Mouse (Mus musculus) erythroid progenitor cell, adult 5-6 weeks (primary cell): ENCODE results near the gene Tcf7l1. TPM values are rescaled to one million over a fixed set of nuclear protein-coding genes. Genes with fewer than 3 reads are reported as not detected.

Experiments used
- ATAC-seq: replicated peaks from 2 replicates; pipeline ENCODE4 v1.8.0; 2016; ENCODE audit warnings: moderate number of reproducible peaks, mild to moderate bottlenecking, moderate TSS enrichment, inconsistent platforms; ENCODE audit not compliant: poor library complexity, low FRiP score, severe bottlenecking
- total RNA-seq, 2 experiments: library from RNA; stranded (forward) in 1 of 2; stranded (reverse) in 1 of 2; fragments of 150-400 nt in 1 of 2; fragments of 186-747, 209-891 nt in 1 of 2; gene quantifications; 2 replicates each; pipeline versions ENCODE4 v1.2.3 to v1.2.4; 2015 to 2017; ENCODE audit warnings: low replicate concordance in 2 of 2

Gene Tcf7l1
- total RNA-seq, 2 experiments from 2014 or later = 5.9 TPM; not detected in 1

DNA sequence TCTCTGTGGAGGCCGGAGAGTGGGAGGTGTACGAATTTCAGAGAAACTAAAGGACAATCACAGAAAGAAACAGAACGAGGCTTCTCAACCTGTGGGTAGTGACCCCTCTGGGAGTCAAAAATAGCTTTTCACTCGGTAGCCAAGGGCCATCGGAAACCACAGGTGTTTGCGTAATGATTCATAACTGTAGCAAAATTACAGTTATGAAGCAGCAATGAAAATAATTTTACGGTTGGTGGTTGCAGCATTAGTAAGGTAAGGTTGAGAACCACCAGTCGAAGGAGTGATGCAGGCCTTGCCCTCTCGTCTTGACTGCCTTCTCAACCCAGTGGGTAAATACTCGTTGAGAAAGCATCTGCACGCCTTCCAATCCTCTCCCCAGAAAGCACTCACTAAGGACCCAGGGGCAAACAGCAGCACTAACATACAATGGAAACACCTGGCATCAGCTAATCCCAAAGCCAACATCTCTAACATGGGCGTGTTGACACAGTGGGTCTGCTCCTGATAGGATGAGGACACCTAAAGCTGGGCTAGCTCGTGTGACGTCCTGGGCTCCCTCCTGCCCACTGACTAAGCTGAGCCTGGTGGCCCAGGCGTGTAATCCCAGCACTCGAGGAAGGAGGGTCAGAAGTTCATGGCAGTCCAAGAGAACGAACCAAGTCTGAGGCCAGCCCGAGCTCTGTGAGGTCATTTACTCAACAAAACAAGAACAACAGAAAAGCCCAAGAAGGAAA lies 147.7 kb downstream of the Tcf7l1 start:
- no peak for ATAC-seq

DNA sequence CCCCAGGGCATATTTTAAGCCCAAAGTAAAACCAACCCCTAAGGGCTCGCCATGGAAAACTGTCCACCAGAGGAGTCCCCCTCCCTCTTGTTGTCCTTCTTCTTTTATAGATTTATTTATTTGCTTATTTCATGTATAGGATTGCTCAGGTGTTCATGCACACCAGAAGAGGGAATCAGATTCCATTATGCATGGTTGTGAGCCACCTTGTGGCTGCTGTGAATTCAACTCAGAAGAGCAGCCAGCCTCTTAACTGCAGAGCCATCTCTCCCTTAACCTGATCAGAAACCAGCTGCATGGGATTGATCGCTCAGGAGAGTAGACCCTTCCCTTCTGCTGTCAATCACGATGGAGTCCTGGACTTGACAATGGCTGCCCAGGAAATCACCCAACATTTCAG lies 152.1 kb downstream of the Tcf7l1 start:
- ATAC-seq = no peak

GRCm38 (mm10) chr6:72635760-72636431 lies 153.2 kb downstream of the Tcf7l1 start:
- 0 out of 2 replicates have a peak, but pooled peaks have one; percentile 41 for ATAC-seq

GRCm38 (mm10) chr6:72634311-72634710 lies 154.7 kb downstream of the Tcf7l1 start:
- no peak for ATAC-seq

- ATAC-seq = no peak
These were observed 157.4 kb downstream of the Tcf7l1 start for GRCm38 (mm10) chr6:72631700-72632099.

DNA sequence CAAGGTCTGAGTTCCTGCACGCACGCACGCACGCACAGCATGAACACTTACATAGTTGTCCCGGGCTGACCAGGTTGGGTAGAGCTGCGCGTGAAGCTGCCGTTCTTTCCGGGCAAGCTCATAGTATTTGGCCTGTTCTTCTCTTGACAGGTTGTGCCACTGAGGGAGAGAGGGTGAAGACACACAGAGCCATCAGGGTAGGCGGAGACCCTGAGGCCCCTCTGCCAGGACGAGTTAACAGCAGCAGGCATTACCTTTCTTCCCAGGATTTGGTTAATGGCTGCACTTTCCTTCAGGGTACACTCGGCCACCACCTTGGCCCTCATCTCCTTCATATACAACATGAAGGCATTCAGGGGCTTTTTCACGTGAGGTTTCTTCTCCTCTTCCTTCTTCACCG lies 158.1 kb downstream of the Tcf7l1 start:
- no peak for ATAC-seq

DNA sequence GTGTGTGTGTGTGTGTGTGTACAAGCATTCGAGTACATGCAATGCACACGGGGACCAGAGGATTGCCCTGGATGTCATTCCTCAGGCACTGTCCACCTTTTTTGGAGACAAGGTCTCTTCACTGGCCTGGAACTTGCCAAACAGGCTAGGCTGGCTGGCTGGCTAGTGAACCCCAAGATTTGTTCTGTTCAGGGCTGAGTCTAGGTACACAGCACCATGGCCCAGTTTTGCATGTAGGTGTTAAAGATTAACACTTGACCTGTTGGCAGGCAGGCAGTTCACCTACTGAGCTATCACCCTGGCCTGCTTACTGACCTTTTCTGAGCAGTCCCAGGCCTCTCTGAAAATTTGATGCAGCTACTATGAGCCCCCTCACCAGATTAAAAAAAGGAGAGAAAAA lies 158.7 kb downstream of the Tcf7l1 start:
- no peak for ATAC-seq

- ATAC-seq = no peak
These were observed 161.8 kb downstream of the Tcf7l1 start for GRCm38 (mm10) chr6:72627276-72627675.

DNA sequence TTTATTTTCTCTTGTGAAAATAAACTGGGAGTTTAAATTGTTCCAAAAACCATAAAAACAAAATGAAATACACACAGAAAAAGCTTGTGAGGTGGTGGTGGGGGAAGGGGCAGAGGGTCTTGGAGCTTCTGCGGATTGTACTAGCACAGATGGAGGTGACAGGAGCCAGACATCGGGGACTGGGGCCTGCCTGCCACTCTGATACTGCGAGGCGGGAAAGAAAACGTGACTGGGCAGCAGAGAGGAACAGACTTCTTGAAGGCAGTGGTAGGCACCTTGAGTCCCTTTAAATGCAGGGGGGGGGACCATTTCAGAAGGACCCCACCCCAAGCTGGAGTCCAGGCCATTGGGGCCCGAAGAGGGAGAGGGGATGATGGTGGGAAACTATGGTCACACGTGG lies 162.7 kb downstream of the Tcf7l1 start:
- no peak for ATAC-seq

- ATAC-seq = no peak
These were observed 165.2 kb downstream of the Tcf7l1 start for GRCm38 (mm10) chr6:72623661-72624402.

DNA sequence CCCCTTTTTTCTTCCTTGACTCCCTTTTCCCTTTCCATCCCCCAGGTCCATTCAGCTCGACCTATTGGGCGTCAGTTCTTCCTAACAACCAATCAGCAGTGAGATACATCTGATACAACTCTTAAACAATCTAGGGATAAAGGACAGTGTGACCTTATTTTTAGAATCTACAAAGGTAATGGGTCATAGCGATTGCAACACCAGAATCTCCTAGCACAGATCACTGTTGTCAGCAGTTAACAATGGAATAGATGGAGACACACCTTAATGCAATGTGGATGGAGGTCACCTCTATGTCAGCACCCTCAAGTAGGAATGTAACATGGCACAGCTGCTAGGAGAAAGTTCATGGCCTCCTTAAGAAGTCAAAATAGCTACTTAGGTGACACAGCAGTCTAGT lies 166.1 kb downstream of the Tcf7l1 start:
- no peak for ATAC-seq

GRCm38 (mm10) chr6:72620920-72621319 lies 168.1 kb downstream of the Tcf7l1 start:
- no peak for ATAC-seq

DNA sequence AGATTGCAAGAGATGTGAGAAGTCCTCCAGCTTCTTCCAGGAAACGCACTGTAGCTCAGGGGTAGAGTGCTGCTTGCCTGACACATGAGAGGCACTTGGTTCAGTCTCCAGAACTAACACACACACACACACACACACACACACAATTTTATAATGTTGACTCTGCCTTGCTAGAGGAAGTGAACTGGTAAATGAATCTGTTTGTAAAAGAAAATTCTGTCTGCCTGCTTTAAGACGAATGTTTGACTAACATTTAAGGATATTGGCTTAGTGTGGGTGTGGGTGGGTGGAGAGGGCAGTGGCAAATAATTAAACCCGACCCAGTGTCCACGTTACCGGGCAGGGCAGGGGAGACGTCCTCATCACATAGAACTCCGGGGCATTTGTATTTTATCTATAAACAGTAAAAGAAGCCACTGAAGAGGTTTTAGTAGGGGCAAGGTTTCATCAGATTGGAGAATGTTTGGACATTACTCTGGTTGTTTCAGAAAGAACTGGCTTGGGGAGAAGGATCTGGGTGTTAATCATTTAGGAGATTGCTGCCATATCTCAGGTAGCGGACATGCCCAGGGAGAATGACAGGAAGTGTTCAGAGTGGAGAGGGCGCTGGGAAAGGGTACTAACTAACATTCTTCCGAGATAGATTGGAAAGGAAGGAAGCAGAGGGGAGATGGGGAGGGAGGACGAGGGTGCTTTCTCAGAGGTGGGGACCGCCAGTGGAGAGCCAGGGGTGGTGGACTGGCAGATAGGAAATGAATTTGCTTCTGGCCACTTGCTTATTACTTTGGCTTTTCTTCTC lies 169.1 kb downstream of the Tcf7l1 start:
- ATAC-seq = no peak

DNA sequence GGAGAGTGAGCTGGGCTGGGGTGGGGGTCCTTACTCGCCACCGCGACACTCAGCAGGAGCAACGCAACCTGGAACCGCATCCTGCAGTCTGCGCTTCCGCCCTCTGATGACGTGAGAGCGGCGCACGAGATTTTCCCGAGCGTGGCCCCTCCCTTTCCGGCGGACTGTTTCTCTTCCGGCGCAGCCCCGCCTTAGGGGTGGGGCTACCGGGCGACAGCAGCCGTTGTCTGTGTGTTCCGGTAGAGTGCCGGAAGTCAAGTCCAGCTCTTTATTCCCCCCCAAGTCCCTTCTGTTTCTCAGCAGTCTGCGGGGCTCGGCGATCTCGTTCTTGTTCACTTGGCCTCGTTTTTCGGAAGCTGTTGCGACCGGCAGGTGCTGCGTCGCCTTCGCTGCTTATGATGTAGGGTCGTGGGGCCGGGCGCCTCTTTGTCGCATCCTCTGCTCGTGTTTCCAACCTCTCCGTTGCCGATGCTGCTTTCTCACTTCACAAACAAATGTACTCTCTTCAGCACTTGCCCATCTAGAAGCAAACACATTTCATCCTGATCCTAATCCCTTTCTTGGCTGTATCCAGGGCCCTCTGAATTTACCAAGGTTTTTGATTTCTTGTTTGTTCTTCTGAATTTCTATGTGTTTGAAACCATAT lies 172.3 kb downstream of the Tcf7l1 start, which contains the start of gene Tgoln1:
Tgoln1 (minus strand) TSS at position 358 of the 646 bp plus-strand sequence.
- peak; percentile 99 for ATAC-seq

GRCm38 (mm10) chr6:72615561-72616375 lies 173.3 kb downstream of the Tcf7l1 start:
- ATAC-seq = peak; percentile 21

DNA sequence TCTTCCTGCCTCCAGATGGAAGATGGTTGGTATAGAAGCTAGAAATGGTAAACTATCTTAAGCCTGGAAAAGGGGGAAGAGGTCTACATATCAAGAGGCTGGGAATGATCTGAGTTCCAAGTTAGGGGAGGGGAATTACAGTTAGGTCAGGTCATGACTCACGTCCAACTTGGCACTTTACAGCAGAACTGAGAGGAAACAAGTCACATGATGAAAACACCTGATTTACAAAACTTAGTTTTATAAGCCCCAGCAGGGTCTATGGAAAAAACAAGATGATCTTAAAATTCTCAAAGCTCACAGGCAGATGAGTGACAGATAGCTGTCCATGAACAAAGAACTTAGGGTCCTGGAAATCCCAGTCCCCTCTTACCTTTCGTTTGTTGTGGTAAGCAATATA lies 173.9 kb downstream of the Tcf7l1 start:
- ATAC-seq = no peak

- no peak for ATAC-seq
These were observed 178.8 kb downstream of the Tcf7l1 start for GRCm38 (mm10) chr6:72610261-72610660.

GRCm38 (mm10) chr6:72608662-72609184 lies 180.3 kb downstream of the Tcf7l1 start:
- no peak for ATAC-seq
